In the genomic region with DNA sequence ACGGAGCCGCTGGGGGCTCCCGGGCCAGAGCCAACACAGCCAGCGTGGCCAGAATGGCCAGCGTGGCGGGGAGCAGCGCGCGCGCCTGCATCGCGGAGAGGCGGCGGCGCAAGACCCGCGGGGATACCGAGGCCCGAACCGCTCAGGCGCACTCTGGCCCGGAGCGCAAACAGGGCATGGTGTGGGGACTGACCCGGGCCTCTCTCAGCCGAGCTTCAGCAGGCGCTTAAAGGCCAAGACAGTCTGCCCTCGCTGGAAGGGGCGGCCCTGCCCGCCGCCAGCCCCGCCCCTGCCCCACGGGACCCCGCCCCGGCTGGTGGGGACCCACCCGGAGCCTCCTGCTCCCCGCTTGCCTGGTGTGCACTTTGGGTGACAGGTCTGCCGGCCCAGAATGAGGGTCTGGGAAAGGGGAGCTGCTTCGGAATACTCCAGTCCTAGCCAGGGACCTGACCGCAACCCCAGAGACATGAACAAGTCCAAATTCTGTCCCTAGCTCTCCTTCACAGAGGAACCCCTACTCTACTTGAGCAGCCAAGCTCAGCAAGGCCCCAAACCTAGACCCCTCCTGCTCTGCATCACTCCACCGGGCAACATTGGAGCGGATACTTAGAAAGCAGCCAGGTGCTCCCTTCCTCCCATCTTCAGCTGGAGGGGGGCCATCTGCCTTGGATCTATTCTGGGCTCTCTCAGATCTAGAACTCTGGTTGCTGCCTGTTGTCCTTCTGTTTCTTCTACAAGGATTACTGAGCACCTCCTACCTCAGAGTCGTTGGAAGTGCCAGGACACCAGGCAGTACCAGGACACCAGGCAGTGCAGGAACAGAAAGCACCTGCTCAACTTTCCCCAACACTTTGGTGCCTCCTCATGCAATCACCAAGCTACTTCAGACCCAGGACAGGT, we compare ENCODE assay signal across 9 mouse cellular contexts. TPM values are rescaled to one million over a fixed set of nuclear protein-coding genes. Genes with fewer than 3 reads are reported as not detected.
A peak's percentile ranks its signal among the peaks of the same experiment; 100 is the strongest.
DNase-seq lines count a peak whose midpoint lies in the region; ATAC-seq and TF ChIP-seq lines count a peak whose summit lies in the region.
"Had no signal": no experiment of that assay in that cellular context is flagged by ENCODE, and none has a peak within 500 bp of the region (broad histone marks: within the 10 kb centered on the region; RNA-seq: fewer than 3 reads in every experiment).

A gene (minus strand): TSS at position 527 of the 900 bp plus-strand sequence.

- H3K9me3 ChIP-seq in intestine, postnatal 0 days (ENCODE audit: control insufficient read depth) = no peaks in the 10 kb centered on the region

- no peaks in the 10 kb centered on the region for H3K36me3 ChIP-seq in intestine, postnatal 0 days (ENCODE audit: control insufficient read depth, insufficient read depth)

- peak within 1 kb of the TSS; percentile 53 for H3K9ac ChIP-seq in intestine, postnatal 0 days (ENCODE audit: low read depth, low read length)

- H3K27ac ChIP-seq in bone marrow macrophage, adult 2 months (ENCODE audit: insufficient read depth, low read depth, low read length) = no peak within 1 kb of the TSS
- no peak within 1 kb of the TSS for H3K27ac ChIP-seq in intestine, postnatal 0 days (ENCODE audit: low read depth, low read length)

- peak within 1 kb of the TSS; percentile 14 for H3K4me3 ChIP-seq in bone marrow macrophage, adult 2 months (ENCODE audit: insufficient read depth, low read length)
- peak within 1 kb of the TSS; percentile 39 for H3K4me3 ChIP-seq in intestine, postnatal 0 days (ENCODE audit: low read depth, low read length)

- ATAC-seq in intestine, postnatal 0 days = no peak

- H3K4me1 ChIP-seq in bone marrow macrophage, adult 2 months (ENCODE audit: control insufficient read depth, insufficient read depth, low read length) = peaks cover 2% of the 10 kb centered on the region
- H3K4me1 ChIP-seq in intestine, postnatal 0 days (replicated peaks; ENCODE audit: control insufficient read depth, insufficient read depth, low read length) = peaks cover 2% of the 10 kb centered on the region; the same call in 1 of the 2 replicates

- peak within 1 kb of the TSS; percentile 69 for H3K4me2 ChIP-seq in intestine, postnatal 0 days (replicated peaks; ENCODE audit: low read depth)

- DNase-seq in layer of hippocampus, adult 9-11 months = peak; percentile 47
- no peak for DNase-seq in layer of hippocampus, adult 8-10 months (ENCODE audit: low spot score in 2 of 2)
- peak; percentile 98 for DNase-seq in heart, adult 11 months
- peak; percentile 33 for DNase-seq in lung, postnatal 36 days
- DNase-seq in urinary bladder, postnatal 4 days (ENCODE audit: low spot score in 2 of 2) = peak; percentile 65 to 71
- DNase-seq in thymus, postnatal 25 days = no peak

- 11% methylated on average over 35 of the region's 42 CpGs for WGBS in intestine, postnatal 0 days

- TF ChIP-seq CTCF in bone marrow macrophage, adult 2 months (IDR thresholded peaks at IDR 0.05; ENCODE audit: low read depth, low read length) = no peak
- no peak for TF ChIP-seq CTCF in intestine, postnatal 0 days (IDR thresholded peaks at IDR 0.05; ENCODE audit: low read depth)

- peaks cover 26% of the 10 kb centered on the region for H3K27me3 ChIP-seq in intestine, postnatal 0 days (replicated peaks; ENCODE audit: control insufficient read depth, insufficient read depth, low read length)

- TF ChIP-seq POLR2A in bone marrow macrophage, adult 2 months (IDR thresholded peaks at IDR 0.05; ENCODE audit: borderline replicate concordance, low read depth, low read length) = no peak

RNA-seq across cellular contexts. Expression of the gene that starts here (rescaled TPM):
- total RNA-seq in layer of hippocampus, adult 8-10 months (2022) = 10 to 100 TPM in 1 of 4 experiments, 1 to 10 TPM in 3; 4.8 to 11.1 (median 8.9) TPM
- 0.98 and 1.1 TPM in 2 replicates for polyA plus RNA-seq in bone marrow macrophage, adult 2 months (2012; ENCODE audit: insufficient read depth, insufficient read length, missing spikeins)
- polyA plus RNA-seq in intestine, postnatal 0 days (2015; fragmentation: Nextera tagmentation; extraction: Ambion mirVana) = 24.5 and 25.5 TPM in 2 replicates
- total RNA-seq: CH12.LX had no signal

Comparison
In these comparisons a context has a peak if more than half of its experiments do, and no peak if none do; other contexts are left out.
1. RNA of the gene that starts here (polyA plus RNA-seq): 24.5 to 25.5 TPM in intestine, postnatal 0 days; 0.98 to 1.1 TPM in bone marrow macrophage, adult 2 months; every median in the first group is over 10 times any median in the second.
2. DNase-seq: peak in layer of hippocampus, adult 9-11 months (single experiment), heart, adult 11 months (single experiment), lung, postnatal 36 days (single experiment) and urinary bladder, postnatal 4 days (2 of 2); none in layer of hippocampus, adult 8-10 months (0 of 2) and thymus, postnatal 25 days (single experiment).